Mouse (Mus musculus) CD8-positive naive resting alpha-beta T cell, adult 2 months (primary cell): ENCODE results near the gene H2afy2.
A peak's percentile ranks its signal among the peaks of the same experiment; 100 is the strongest.

ENCODE experiments used
- DNase-seq, 2 experiments: peaks; one replicate each; pipeline ENCODE4 v3.0.0; 2022; ENCODE audit warnings: low read depth in 2 of 2, low spot score in 2 of 2

The H2afy2 gene

DNA sequence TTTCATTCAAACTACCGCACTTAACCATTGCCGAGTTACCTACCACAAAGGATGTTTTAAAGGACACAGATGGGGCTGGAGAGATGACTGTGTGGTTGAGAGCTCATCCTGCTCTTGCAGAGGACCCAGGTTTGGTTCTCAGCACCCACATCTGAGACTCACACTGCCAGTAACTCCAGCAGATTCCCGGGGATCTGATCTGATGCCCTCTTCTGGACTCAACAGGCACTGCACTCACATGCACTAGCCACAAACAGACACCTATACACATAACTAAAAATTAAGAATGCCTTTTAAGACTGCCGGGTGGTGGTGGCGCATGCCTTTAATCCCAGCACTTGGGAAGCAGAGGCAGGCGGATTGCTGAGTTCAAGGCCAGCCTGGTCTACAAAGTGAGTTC, 53.8 kb downstream of the H2afy2 start:
- no peak for DNase-seq

DNA sequence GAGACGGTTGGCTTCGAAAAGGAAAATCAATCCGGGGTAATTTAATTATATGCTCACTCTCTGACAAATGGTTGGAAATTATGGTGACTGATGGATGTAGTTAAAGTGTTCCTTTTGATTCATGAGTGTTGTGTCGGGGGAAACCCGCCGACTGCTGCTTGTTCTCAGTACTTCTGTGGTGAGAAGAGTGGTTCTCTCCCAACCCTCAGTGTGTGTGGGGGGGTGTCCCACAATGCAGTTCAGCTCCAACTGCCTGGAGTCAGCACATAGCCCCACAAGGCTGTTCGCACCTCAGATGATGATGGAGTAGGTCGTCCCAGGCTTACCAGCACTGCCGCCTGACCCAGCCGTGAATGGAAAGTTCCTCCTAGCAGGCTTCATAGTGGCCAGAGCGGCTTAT, 54.8 kb downstream of the H2afy2 start:
- no peak for DNase-seq

DNA sequence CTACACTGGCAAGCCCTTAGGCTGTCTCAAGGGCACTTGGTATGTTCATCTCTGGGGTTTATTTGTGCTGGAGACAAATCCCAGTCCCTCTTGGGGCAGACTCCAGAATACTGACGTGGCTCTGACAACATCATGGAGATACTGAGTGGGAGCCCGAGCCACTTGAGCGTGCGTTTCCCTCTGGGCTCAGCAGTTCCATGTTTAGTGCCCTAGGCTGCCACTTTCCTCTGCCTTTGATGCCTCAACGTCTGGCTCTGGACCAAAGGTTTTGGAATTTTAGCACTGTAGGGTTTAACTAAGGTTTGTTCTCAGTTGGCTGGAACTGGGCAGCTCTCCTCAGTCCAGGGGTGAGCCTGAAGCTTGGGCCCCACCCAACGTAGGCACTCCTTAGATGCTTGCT, 60.7 kb downstream of the H2afy2 start:
- no peak for DNase-seq

DNA sequence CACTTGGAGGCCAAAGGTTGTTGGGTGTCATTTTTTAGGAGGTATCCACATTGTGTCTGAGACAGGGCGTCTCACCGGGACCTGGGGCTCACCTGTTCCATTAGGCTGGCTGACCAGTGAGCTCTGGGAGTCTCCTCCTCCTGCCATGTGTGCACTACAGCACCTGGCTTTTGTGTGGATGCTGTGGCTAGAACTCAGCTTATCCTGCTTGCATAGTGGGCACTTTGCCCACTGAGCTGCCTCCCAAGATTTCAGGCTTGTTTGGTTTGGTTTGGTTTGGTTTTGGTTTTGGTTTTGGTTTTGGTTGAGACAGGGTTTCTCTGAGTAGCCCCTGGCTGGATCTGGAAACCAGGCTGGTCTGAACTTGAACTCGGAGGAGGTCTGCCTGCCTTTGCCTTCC, 61.7 kb downstream of the H2afy2 start:
- no peak for DNase-seq

DNA sequence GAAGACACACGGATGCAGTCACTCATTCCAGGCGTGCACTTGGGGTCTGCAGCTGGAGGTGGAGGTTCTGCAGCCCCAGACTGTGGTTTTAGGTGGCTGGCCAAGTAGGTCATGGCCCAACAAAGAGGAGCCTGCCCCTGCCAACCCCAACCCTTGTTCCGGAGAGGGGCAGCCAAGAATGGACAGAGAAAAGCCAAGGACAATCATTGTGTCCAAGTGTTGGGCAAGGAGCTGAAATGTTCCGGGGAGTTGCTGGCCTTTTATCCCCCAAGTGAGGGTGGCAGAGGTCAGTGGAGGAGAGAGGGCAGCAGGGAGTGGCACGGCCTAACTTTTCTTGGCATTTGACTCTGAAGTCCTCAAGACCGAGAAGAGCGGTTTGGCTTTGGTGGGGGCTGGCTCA, 63.6 kb downstream of the H2afy2 start:
- no peak for DNase-seq

DNA sequence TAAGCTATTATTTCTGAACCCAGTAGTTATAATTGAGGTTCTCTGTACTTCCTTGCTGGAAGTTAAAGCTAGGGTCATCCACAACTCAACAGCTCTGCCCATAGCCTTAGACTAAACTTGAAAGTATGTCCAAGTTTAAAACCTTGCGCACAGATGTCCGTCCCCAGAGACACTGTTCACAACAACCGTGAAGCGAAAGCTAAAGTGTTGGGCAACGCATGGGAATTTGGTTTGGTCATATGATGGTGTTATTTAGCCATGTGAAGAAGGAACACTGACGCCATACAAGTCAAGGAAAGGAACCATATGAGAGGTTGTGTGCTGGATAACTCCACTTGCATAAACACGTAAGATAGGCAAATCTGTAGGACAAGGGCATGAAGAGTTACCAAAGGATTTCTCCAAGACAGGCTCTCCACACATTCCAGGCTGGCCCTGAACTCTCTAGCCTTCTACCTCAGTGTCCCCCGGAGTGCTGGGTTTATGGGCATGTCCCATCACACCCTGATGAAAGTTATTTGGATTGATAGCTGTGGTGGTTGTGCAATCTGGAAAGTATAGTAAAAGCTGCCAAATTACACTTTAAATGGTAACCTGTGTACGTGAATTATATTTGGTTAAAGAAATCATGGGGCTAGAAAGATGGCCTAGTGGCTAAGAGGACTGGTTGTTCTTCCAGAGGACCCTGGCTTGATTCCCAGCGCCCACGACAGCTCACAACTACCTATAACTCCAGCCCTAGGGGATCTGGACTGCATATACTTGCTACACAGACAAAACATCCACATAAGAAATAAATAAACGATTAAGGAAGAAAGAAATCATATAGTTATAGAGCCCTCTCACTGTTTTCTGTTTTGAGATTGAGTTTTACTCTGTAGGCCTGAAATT, 66.3 kb downstream of the H2afy2 start:
- no peak for DNase-seq

DNA sequence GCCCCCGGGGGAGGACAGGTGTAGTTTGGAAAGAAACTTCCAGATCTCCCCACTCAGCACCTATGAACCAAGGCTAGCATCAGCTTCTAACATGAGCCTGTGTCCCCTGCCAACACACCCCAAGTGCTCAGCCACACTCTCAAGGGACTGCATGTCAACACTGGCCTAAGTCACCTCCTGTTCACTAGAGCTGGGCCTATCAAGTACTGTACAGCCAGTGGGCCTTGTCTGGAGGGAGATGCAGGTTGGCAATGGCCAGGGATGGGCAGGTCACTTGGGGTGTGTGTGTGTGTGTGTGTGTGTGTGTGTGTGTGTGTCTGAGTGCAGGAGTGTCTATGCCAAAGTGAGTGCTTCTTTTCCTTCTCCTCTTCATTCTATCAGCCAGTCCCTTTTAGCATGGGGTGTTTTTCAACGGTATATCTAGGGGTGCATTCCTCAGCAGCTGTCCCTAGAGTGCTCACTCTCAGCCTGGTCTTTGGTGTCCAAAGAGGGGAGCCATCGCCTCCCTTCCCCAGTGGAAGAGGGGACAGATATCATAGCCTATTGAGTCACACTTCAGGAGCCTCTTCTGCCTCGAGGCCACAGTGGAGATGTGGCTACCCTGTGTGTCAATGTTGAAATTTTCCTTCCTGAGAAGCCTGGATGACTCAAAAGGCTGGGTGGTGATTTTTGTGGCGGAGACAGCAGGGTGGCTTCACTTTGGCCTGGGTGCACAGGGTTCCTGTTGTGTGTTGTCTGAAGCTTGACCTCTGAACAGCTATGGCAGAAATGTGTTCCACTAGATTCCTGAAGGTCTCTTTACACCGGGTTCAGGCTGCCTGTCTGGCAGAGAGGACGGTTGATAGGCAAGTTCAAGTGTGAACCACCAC, 67.7 kb downstream of the H2afy2 start:
- DNase-seq, result no peak

DNA sequence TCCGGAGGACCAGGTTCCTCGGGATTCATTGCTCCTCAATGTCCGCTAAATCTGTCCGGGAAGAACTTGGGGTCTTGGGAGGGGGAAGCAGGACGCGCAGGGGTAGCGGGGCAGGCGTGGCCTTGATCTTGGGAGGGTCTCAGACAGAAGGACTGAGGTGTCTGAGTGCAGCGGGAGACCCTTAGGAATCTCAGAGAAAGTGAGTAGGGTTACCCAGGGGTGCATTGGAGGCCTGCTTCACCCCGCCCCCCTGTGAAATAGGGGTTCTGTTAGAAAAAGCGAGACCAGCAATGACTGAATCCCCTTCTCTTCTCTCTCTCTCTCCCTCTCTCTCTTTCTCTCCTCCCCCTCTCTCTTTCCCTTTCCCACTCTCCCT, 68.5 kb downstream of the H2afy2 start:
- no peak for DNase-seq

DNA sequence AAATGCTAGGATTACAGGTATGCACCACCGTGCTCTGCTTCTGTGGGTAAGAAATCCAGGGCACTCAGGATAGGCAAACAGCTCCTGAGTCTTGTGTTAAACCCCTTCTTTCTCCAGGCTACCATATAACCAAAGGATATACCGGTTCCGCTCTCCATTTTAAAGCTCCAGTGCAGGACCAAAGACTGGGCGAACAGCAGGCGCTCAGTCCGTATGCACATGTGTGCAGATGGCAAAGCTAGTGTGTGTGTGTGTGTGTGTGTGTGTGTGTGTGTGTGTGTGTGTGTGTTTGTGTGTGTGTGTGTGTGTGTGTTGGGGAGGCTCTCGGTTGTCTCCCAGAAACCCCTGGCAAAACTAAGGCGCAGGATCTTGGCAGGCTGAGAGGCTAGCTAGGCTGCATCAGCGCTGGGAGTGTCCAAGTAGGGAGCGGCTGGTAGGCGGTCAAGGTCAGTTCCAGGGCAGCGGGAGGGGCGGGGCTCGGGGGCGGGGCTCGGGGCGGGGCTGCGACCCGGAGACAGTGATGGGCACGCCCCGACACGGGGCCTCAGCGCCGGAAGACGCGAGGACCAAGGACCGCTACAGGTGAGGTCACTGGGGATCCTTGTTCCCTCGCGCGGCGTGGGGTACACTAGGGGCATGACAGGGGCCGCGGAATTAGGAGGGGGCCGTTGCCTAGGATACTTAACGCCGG, 69.0 kb downstream of the H2afy2 start, which contains the start of gene Aifm2:
Gene Aifm2, plus strand, starts transcription at position 493 of the 691 bp plus-strand sequence.
- DNase-seq, result no peak

DNA sequence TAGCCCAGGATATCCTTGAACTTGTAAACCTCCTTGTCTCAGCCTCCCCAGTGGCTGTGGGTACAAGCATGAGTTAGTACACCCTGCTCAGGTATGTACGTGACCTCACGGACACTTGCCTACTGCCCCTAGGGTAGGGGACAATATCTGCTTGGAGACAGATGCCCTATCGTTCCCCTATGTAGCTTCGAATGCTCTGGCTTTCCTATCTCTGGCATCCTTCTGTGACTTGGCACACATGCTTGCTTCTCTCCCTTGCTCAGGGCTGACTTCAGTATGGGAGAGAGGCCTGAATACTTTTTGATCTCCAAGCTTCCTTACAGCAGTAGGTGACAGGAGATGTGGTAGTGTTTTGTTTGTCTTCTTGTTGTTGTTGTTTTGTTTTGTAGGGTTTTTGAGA, 69.8 kb downstream of the H2afy2 start:
- DNase-seq, result no peak

DNA sequence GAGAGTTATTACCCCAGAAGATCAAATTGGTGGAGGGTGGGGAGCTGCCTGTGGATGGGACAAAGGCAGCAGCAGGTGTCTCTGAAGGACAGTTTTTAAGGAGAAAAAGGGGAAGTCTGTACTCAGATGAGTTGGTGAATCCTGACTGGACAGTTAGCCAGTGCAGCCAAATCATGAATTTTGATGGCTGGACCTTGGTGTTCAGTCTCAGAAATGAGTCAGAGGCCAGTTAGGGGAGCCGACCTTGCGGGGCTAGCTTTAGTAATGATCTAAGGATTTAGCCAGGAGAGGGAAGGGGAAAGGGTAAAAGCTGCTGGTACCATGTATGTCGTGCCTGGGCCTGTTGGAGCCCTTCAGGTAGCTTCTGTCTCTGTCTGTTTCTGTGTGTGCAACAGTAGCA, 70.3 kb downstream of the H2afy2 start:
- no peak for DNase-seq

DNA sequence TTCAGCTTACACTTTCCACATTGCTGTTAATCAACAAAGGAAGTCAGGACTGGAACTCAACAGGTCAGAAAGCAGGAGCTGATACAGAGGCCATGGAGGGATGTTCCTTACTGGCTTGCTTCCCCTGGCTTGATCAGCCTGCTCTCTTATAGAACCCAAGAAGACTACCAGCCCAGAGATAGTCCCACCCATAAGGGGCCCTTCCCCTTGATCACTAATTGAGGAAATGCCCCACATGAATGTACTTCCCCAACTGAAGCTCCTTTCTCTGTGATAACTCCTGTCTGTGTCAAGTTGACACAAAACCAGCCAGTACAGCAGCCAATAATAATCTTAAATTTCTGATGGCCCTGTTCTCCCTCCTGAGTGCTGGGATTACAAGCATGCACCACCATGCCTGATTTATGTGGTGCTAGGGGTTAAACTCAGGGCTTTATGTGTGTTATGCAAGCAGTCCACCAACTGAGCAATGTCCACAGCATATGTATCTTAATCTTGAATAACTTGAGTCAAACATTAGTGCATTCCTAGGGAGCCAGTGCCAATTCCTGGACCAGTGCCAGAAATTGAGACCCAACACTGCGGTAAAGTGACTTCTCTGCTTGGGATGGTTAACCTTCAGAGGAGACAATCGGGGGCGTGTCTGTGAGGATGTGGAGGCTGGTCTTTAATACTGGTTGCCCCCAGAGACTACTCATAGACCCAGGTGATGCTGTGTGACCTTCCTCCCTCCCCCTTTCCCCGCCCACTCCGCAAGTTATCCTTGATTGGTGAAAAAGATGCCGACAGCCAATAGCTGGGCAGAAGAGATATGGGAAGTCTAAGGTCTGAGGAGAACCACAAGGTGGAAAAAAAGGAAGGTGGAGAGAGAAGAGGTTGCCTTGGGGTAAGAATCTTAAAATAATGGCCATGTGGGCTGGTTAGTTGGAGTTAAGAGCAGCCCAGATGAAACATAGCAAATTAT, 77.3 kb downstream of the H2afy2 start:
- DNase-seq, result no peak

DNA sequence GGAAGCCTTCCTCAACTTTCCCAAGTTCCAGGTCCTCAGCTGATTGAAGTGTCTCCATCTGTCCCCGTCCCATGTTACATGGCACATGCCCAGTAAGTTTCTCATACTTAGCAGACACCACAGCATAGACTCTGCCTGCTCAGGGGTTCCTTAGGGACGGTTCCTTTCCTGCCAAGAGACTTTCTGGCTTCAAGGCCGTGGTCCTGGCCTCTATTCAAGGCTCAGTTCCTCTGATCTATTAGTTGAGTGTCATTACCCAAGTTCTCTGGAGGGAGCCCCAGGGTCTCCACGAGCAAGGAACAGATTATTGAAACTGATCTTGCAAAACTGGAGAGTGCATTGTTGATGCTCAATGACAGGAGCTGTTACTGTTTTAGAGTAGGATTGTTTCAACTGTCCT, 79.3 kb downstream of the H2afy2 start:
- no peak for DNase-seq

DNA sequence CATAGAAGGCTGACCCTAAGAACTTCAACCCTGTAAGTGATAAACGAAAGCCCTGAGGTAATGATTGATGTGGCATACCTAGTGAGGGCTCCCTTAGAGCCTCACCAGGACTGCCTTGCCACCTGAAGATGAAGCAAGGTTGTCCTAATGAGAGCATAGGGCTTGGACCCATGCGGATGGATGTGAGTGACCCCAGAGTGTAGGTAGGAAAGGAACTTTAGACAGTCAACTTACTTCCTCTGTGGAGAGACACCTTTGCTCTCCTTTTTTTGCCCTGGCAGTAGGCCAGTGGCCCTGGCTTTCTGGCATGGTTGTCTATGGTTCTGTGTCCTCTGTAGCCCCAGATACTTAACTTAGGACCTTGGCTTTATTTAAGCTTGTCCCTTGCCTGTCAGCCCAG, 86.9 kb downstream of the H2afy2 start:
- no peak for DNase-seq

DNA sequence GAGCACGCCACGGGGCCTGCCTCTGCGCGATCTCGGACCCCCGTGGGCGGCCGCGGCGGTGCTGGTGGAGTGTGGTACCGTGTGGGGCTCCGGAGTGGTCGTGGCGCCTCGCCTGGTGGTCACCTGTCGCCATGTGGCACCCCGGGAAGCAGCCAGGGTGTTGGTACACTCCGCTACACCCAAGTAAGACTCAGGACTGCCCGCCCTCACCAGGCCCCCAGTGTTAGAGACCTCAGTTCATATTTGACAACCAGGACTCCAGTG, 87.5 kb downstream of the H2afy2 start:
- no peak for DNase-seq

DNA sequence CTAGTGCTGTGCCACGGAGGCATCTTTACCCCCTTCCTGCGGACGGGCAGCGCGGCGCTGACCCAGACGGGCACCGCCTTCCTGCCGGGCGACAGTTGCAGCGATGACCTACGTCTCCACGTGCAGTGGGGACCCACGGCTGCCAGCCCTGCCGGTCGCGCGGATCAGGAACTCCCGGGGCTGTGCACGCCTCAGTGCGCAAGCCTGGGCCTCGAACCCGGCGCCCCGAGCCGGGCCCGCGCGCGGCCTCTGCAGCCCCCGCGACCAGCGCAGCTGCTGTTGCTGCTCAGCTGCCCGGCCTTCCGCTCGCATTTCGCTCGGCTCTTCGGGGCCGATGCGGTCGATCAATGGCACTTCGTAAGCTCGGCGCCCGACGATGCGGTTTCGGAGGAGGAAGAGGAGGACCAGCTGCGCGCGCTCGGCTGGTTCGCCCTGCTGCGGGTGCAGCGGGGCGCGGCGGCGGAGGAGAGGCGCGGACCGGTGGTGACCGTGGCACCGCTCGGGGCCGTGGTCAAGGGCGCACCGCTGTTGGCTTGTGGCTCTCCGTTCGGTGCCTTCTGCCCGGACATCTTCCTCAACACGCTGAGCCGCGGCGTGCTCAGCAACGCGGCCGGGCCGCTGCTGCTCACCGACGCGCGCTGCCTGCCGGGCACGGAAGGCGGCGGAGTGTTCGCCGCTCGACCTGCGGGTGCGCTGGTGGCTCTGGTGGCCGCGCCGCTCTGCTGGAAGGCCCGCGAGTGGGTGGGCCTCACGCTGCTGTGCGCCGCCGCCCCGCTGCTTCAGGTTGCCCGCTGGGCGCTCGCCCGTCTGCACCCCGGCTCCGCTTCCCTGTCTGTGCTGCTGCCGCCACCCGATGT, 88.0 kb downstream of the H2afy2 start:
- DNase-seq, result peak in 1 of 2 experiments; percentile 19

DNA sequence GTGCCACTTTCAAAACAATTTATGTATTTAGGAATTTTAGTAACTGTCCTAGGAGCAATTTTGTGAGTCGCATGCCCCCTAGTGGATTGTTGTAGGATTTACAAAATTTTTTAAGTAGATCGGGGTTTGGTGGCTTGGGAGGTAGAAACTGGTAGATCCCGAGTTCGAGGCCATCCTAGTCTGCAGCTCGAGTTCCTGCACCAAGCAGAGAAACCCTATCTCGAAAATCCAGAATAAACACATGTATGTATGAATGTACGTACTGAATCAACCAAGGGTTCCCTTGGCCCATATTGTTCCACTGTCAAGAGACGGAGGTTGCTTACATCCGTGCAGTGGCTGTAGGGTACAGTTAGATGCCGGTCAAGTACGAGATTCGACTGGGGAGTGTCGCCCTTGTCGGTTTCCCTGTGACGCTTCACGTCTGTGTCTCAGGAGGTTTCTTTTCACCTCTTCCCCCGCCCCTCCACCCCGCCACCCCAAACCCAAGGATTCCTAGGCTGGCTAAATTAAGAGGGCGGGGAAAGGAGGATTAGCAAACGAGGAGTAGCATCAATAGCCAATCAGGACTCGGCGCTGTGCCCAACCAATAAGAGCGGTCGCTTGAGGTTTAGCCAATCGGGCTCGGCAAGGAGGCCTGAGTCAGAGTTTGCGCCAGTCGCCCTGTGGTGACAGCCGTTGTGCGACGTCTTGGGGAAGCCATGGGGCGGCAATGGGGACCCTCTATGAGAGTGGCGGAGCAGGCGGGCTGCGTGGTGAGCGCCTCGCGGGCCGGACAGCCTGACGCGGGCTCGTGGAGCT, 88.9 kb downstream of the H2afy2 start, which contains the start of gene Tysnd1:
Gene Tysnd1, plus strand, starts transcription at position 645 of the 801 bp plus-strand sequence.
- DNase-seq, result peak; percentile 82 to 87

DNA sequence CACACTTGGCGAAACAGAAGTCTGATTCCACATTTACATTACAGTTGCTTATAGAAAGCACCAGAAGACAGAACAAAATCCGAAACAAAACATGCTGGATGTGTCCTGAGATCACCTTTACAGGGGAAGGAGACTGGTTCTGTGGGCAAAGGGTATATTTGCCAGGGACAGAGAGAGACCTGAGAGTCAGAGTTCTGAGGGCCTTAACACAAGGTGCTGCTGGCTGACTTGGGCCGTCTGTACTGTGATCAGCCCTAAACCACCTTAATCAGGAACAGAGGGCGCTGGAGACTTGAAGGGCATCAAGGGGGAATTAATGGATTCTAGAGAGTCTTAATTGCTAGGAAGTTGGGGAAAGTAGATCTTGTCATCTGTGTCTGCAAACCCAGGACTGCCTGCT, 90.4 kb downstream of the H2afy2 start:
- no peak for DNase-seq

DNA sequence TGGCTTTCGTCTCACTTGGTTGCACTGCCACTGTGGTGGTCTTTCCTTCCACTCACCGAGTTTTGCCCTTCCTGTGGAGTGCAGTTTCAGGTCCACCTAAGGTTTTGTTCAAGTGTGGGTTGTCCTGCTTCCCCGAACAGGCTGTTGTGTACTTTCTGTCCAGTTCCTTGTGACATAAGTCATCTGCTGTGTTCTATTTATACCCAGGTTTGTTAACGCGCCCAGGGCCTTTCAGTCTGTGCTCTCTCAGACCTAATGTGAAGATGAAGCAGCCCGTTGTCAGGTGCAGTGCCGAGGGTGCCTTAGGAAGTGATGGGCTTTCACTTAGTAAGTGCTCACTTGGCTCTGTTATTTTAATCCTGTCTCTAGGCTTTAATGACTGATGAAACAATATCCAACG, 94.5 kb downstream of the H2afy2 start:
- no peak for DNase-seq
